Mouse (Mus musculus): ENCODE measurements around the gene Olfr1126. TPM values are rescaled to one million over a fixed set of nuclear protein-coding genes. Genes with fewer than 3 reads are reported as not detected.
"Not testable (repeated sequence)": the region's sequence is repeated elsewhere in the genome, so short reads cannot be mapped to it uniquely, and the experiment has no call there.

Olfr1126 gene
- total RNA-seq (2021) = not detected
- long read RNA-seq, experiment 1 = 0 reads
- long read RNA-seq, experiment 2 = 0 reads

DNA sequence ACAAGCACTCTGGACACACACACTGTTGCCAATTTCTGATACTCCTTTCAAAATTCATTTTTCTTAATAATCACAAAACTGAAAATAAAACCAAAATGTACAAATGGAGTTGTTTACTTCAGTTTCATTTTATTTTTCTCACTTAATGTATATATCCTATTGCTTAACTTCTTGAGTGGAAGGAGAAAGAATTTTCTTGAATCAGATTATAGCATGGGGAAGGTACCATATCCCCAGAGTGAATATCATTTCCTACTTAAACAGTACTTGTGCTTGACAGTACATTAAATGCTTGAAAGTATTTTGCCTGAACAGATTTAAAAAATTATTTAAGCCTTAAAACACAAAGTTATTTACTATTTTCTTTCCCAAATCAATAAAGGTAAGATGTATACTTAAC lies at the start of gene Olfr1126:
Gene Olfr1126, plus strand, starts transcription at position 301 of the 400 bp plus-strand sequence.
- TF ChIP-seq CTCF (IDR thresholded peaks at IDR 0.05) = no peak
- no peak within 1 kb of the TSS for H3K27ac ChIP-seq
- no peak within 1 kb of the TSS for H3K4me3 ChIP-seq
- intact Hi-C loops (cut with DNase I) = no loop called here
- no peak for DNase-seq

DNA sequence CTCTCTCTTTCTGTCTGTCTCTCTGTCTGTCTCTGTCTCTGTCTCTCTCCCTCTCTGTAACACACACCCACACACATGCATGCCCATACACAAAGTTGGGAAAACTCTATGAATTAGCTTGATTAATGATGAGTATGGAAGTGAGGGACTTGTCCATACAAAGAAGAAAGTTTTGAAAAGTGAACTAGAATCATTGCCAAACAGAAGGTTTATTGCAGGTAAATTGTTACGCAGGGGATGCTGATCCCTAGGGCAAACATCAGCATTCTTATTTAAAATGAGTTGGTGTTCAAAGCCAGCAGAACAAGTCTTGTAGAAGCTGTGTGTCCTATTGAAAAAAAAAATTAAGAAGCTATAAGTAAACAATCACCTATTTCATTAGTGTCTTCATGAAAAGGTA lies 37.4 kb upstream of the Olfr1126 start, which contains the start of gene Olfr1123:
Gene Olfr1123, plus strand, starts transcription at position 301 of the 400 bp plus-strand sequence.
- no peak for TF ChIP-seq CTCF (IDR thresholded peaks at IDR 0.05)
- DNase-seq = no peak
- H3K4me3 ChIP-seq = no peak within 1 kb of the TSS
- no peak within 1 kb of the TSS for H3K27ac ChIP-seq
- intact Hi-C loops (cut with DNase I) = no loop called here

DNA sequence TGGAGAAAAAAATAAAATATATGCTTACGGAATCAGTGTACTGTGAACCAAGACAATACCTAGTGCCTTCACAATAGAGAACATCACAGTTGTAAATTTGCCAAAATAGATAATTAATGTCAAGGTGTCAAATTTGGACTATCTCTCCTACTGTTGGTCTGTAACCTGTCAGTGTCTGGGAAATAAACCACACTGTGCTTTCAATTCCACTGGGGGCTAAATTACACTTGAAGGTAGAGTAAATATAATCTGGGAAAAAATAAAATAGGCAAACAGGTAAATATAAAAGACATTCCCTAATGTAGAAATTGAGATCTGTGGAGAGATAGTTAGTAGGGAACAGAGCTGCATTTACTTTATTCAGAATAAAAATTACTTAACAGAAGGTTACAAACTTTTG lies 23.8 kb upstream of the Olfr1126 start, which contains the start of gene Olfr1124:
Gene Olfr1124, plus strand, starts transcription at position 301 of the 400 bp plus-strand sequence.
- DNase-seq = no peak
- no peak for TF ChIP-seq CTCF (IDR thresholded peaks at IDR 0.05)
- intact Hi-C loops (cut with DNase I) = no loop called here
- Histone ChIP-seq H3K27ac (no peak within 1 kb of the TSS), H3K4me3 (no peak within 1 kb of the TSS)

DNA sequence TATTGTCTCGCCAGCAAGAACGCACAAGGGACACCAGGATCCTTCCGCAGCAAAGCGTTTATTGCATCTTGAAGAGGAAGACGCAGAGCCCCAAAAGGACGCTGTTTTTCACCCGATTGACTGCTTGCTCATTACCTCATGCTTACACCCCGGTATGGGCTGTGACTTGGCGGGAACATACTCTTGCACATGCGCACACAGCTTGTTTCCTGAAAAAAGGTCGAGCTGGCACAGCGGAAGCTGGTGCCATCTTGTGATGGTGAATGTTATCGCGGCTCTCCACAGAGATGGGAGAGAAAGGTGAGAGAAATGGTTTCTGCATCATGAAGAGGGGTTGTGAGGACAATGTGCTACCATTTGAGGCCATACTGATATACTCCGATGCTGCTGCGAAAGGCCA lies 16.0 kb upstream of the Olfr1126 start:
- TF ChIP-seq CTCF (IDR thresholded peaks at IDR 0.05) = no peak
- intact Hi-C loops (cut with DNase I) = no loop called here
- no peak overlapping the region for H3K4me3 ChIP-seq
- no peak for DNase-seq
- no peak overlapping the region for H3K27ac ChIP-seq

DNA sequence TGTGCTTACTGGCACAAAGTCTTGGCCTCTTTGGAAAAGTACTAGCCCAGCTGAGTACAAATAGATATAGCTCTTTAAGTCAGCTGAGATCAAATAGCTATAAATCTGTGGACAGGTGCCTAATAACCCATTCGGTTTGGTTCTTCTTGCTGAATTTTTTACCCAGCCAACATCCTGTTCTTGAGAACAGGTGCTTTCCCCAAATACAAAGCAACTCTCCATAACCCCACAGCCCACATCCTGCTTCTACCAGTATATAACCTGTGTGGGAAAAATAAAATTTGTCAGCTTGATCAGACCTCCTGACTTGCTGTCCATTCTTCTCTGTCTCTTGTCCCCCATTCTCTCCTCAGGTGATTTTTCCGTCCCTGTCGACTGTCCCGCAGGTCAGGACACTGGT lies 8.0 kb downstream of the Olfr1126 start:
- Histone ChIP-seq H3K27ac (no peak overlapping the region), H3K4me3 (no peak overlapping the region)
- no peak for TF ChIP-seq CTCF (IDR thresholded peaks at IDR 0.05)
- intact Hi-C loops (cut with DNase I) = no loop called here
- DNase-seq = no peak

DNA sequence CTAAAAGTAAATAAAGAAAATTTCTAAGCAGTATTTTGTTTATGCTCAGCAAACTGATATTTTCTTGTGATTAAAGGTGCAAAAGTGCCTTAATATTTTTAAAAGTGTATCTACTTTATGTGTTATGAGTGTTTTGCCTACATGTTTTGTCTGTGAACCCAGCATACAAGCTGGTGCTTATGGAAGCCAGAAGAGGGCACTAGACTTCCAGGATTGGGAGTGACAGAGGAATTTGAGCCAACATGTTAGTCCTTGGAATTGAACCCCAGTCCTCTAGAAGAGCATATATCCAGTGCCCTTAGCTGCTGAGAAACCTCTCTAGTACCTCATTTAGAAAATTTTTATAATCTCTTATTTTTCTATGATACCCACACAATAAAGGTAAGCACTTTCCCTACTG lies 26.4 kb downstream of the Olfr1126 start:
- no peak for DNase-seq
- TF ChIP-seq CTCF (IDR thresholded peaks at IDR 0.05) = no peak
- intact Hi-C loops (cut with DNase I) = no loop called here
- no peak overlapping the region for H3K4me3 ChIP-seq
- H3K27ac ChIP-seq = no peak overlapping the region

DNA sequence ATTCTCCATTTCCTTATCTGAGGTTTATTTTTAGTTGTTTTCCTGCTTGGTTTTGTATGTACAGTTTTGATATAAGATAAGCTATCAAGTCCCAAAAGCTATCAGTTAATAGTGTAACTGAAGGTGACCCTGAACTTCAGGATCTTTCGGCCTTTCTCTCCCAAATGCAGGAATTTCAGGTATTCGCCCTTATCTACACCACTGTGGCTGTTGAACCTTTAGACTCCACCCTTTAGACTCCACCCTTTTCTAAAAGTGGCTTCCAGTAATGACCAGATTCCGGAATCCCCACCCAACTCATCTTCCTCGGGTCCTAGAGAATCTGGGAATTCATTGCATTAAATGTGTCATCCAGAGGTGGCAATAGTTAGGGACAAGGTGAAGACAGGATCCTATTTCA lies 27.4 kb downstream of the Olfr1126 start:
- intact Hi-C loops (cut with DNase I) = no loop called here
- H3K4me3 ChIP-seq = no peak overlapping the region
- DNase-seq = no peak
- no peak overlapping the region for H3K27ac ChIP-seq
- TF ChIP-seq CTCF (IDR thresholded peaks at IDR 0.05) = no peak

DNA sequence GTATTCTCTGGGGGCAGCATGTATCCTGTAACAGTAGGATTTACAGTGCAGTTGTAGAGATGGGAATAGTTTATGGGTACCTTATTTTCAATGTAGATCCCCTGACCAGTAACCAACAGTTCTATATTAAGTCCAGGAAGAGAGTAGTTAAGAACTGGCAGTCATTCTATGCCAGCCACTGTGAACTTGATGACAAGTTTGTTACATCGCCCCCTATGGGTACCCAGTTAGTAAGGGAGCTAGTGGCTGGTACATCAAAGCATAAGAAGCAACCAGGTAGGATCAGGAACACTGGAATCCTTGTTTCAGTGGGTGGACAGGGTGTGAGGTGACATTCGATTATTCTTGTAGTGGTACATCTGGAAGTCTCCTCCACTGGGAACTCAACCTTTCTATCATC lies 28.5 kb downstream of the Olfr1126 start:
- intact Hi-C loops (cut with DNase I) = no loop called here
- Histone ChIP-seq H3K4me3 (no peak overlapping the region), H3K27ac (no peak overlapping the region)
- no peak for DNase-seq
- TF ChIP-seq CTCF (IDR thresholded peaks at IDR 0.05) = no peak

DNA sequence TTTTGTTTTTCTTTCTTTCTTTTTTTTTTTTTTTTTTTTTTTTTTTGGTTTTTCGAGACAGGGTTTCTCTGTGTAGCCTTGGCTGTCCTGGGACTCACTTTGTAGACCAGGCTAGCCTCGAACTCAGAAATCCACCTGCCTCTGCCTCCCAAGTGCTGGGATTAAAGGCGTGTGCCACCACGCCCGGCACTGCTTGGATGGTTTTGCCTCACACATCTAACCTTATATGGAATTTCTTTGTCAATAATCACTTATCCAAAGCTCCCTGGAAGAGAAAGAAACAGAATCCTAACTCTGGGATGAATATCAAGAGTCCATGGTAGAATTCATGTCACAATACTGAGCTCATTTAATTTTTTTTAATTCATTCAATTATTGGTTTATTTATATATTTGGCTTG lies 43.2 kb downstream of the Olfr1126 start, which contains the start of gene Pramel7:
Gene Pramel7, minus strand, starts transcription at position 101 of the 400 bp plus-strand sequence.
- DNase-seq; intact Hi-C loops (cut with DNase I); H3K27ac ChIP-seq; H3K4me3 ChIP-seq: not testable (repeated sequence)

DNA sequence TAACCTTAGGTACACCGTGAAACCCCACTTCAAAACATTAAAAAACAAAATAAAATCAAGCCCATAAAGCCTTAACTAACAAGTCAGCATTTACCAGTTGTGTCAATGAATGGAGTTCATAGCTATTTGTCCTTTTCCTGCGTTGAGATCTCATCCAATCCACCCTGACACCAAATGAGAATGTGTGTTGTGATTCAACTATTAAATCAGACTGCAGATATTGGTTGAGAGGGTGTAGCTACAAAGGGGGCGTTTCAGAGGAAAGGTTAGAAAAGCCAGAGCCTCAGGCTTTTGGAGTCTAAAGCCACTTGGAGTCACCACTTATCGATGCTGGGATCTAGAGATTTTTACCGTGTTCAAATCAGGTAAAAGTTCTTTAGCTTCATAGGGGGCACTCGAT lies 52.5 kb downstream of the Olfr1126 start, which contains the start of gene Pramel6:
Gene Pramel6, plus strand, starts transcription at position 301 of the 400 bp plus-strand sequence.
- Histone ChIP-seq H3K4me3 (no peak within 1 kb of the TSS), H3K27ac (no peak within 1 kb of the TSS)
- no peak for TF ChIP-seq CTCF (IDR thresholded peaks at IDR 0.05)
- no peak for DNase-seq
- intact Hi-C loops (cut with DNase I) = no loop called here

Other genes starting within 250 kb of the Olfr1126 start
- not detected for gene Olfr1113, start 245.0 kb upstream of the Olfr1126 start, total RNA-seq (2021)
- not detected for gene Olfr1115, start 205.9 kb upstream of the Olfr1126 start, total RNA-seq (2021)
- gene Olfr1116, start 186.4 kb upstream of the Olfr1126 start, total RNA-seq (2021) = not detected
- not detected for gene Olfr1118, start 146.4 kb upstream of the Olfr1126 start, total RNA-seq (2021)
- not detected for gene Olfr1120, start 99.1 kb upstream of the Olfr1126 start, total RNA-seq (2021)
- gene Olfr1121, start 84.1 kb upstream of the Olfr1126 start, total RNA-seq (2021) = not detected
- not detected for gene Olfr1122, start 68.1 kb upstream of the Olfr1126 start, total RNA-seq (2021)
- gene Olfr1123, start 37.3 kb upstream of the Olfr1126 start, total RNA-seq (2021) = not detected
- not detected for gene Olfr1124, start 23.7 kb upstream of the Olfr1126 start, total RNA-seq (2021)
- not detected for gene Pramel7, start 43.1 kb downstream of the Olfr1126 start, total RNA-seq (2021)
- gene Pramel6, start 52.6 kb downstream of the Olfr1126 start, total RNA-seq (2021) = not detected
- not detected for gene Olfr153, start 77.8 kb downstream of the Olfr1126 start, total RNA-seq (2021)
- not detected for gene Olfr1128, start 91.6 kb downstream of the Olfr1126 start, total RNA-seq (2021)
- gene Olfr1129, start 119.9 kb downstream of the Olfr1126 start, total RNA-seq (2021) = not detected
- not detected for gene Olfr1130, start 152.2 kb downstream of the Olfr1126 start, total RNA-seq (2021)
- not detected for gene Olfr1131, start 173.1 kb downstream of the Olfr1126 start, total RNA-seq (2021)
- not detected for gene Olfr1132, start 183.6 kb downstream of the Olfr1126 start, total RNA-seq (2021)
- gene Olfr1133, start 193.4 kb downstream of the Olfr1126 start, total RNA-seq (2021) = not detected
- gene Olfr1134, start 204.5 kb downstream of the Olfr1126 start, total RNA-seq (2021) = not detected
- gene Olfr1135, start 219.7 kb downstream of the Olfr1126 start, total RNA-seq (2021) = not detected
- gene Olfr1136, start 240.0 kb downstream of the Olfr1126 start, total RNA-seq (2021) = not detected

Data from gastrocnemius, adult 2 months (tissue).